Mouse (Mus musculus) stomach, embryonic 15.5 days (tissue): ENCODE results near the gene Fbln1. TPM values are rescaled to one million over a fixed set of nuclear protein-coding genes. Genes with fewer than 3 reads are reported as not detected.

Experiments used
- ATAC-seq: fragments of 200-750 bp; cut with Nextera tagmentation; 2 replicates; pipeline ENCODE4 v1.8.0; 2017; ENCODE audit warnings: low read depth, moderate number of reproducible peaks, moderate TSS enrichment; ENCODE audit not compliant: insufficient read depth, low FRiP score
- H3K27ac ChIP-seq: fragments of 300-500 bp; sonication (generic); 2 replicates; pipeline ENCODE4 v1.5.1; 2015; ENCODE audit warnings: mild to moderate bottlenecking, inconsistent platforms
- H3K27me3 ChIP-seq: fragments of 300-500 bp; sonication (generic); replicated peaks from 2 replicates; pipeline ENCODE4 v1.6.1; 2015; ENCODE audit warnings: inconsistent platforms
- H3K36me3 ChIP-seq: fragments of 300-500 bp; sonication (generic); 2 replicates; pipeline ENCODE4 v1.6.1; 2015; ENCODE audit warnings: inconsistent platforms
- H3K4me1 ChIP-seq: fragments of 300-500 bp; sonication (generic); 2 replicates; pipeline ENCODE4 v1.6.1; 2015; ENCODE audit warnings: inconsistent platforms
- H3K4me2 ChIP-seq: fragments of 300-500 bp; sonication (generic); 2 replicates; pipeline ENCODE4 v1.6.1; 2015; ENCODE audit warnings: mild to moderate bottlenecking, inconsistent platforms
- H3K4me3 ChIP-seq: fragments of 300-500 bp; sonication (generic); replicated peaks from 2 replicates; pipeline ENCODE4 v1.5.1; 2015; ENCODE audit warnings: inconsistent platforms
- H3K9ac ChIP-seq: fragments of 300-500 bp; sonication (generic); 2 replicates; pipeline ENCODE4 v1.6.1; 2015; ENCODE audit warnings: inconsistent platforms
- H3K9me3 ChIP-seq: fragments of 300-500 bp; sonication (generic); 2 replicates; pipeline ENCODE4 v1.6.1; 2016; ENCODE audit warnings: inconsistent platforms
- WGBS: fragments of 180-500 bp; shearing (Covaris S2); methylation state at CpG from one replicate; pipeline ENCODE4 v1.1.7; 2015; 5-methylcytosine and 5-hydroxymethylcytosine counted together
- polyA plus RNA-seq: library from polyadenylated mRNA; unstranded; fragments of >200 nt; fragmentation: Nextera tagmentation; extraction: Ambion mirVana; gene quantifications from 2 replicates; pipeline ENCODE4 v1.2.1, GENCODE M21; 2015

The Fbln1 gene
- polyA plus RNA-seq, 1 experiment from 2014 or later = 235 TPM

DNA sequence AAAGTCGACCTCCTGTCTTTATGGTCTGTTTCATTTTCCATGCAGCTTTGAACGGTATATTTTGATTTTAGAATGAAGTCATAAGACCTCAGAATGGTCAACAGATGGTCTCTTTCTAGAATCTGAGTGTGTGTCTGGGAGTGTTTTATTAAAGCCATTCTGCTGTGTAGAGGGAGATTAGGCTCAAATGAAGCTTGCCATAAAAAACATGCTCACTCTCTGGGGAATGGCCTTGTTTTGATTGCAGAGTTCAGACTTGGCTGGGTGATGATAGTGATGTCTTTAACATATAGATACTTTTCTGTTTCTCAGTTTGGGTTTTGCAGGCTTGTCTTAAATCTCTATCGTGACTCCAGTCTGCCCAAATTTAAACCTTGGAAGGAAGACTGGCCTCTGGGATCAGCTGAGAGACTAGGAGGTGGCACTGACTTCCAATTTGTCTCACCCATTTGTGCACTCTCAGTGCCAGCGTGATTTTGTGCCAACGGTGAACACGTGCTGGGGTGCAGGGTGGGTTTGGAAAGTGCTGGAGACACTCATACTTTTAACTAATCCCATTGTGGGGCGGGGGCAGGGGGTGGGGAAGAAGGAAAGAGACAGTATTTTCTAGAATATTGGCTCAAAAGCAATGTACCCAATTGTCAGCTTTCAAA lies 26.1 kb upstream of the Fbln1 start:
- no peak; the same call in 1 of the 2 replicates for ATAC-seq

DNA sequence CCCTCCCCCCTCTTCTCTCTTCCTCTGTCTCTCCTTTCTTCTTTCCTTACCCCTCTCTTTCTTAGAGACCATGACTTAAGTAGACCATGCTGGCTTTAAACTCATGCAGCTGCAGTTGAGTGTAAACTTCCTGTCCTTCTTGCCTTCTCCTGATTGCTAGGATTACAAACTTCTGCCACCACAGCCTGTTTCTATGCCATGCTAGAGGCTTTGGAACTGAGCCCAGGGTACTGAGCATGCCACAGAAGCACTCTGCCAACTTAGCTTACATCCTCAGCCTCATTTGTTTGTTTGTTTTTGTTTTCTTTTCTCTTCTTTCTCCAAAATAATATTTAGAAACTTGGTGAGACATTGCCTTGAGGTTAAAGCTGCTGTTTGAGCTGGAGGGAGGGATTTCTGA lies 25.4 kb upstream of the Fbln1 start:
- no peak overlapping the region for H3K9ac ChIP-seq
- H3K4me1 ChIP-seq = peaks cover 8% of the 10 kb centered on the region; the same call in 1 of the 2 replicates
- no peak overlapping the region for H3K4me2 ChIP-seq
- H3K36me3 ChIP-seq = no peaks in the 10 kb centered on the region
- H3K9me3 ChIP-seq = no peaks in the 10 kb centered on the region
- H3K4me3 ChIP-seq = no peak overlapping the region
- H3K27me3 ChIP-seq = no peaks in the 10 kb centered on the region
- peak overlapping the region; percentile 75 for H3K27ac ChIP-seq
- no peak for ATAC-seq

More for the DNA sequence above, 26.1 kb upstream of the Fbln1 start:
- peak overlapping the region; percentile 75 for H3K27ac ChIP-seq
- H3K4me1 ChIP-seq = peaks cover 8% of the 10 kb centered on the region; the same call in 1 of the 2 replicates
- H3K4me2 ChIP-seq = no peak overlapping the region
- H3K9ac ChIP-seq = no peak overlapping the region
- no peaks in the 10 kb centered on the region for H3K9me3 ChIP-seq
- H3K4me3 ChIP-seq = no peak overlapping the region
- WGBS = 52% methylated on average over 7 of the region's 7 CpGs
- no peaks in the 10 kb centered on the region for H3K36me3 ChIP-seq
- no peaks in the 10 kb centered on the region for H3K27me3 ChIP-seq

GRCm38 (mm10) chr15:85182063-85182462 lies 23.7 kb upstream of the Fbln1 start:
- Histone ChIP-seq H3K27me3 (no peaks in the 10 kb centered on the region), H3K9ac (no peak overlapping the region), H3K4me3 (no peak overlapping the region), H3K27ac (no peak overlapping the region), H3K36me3 (no peaks in the 10 kb centered on the region), H3K4me2 (no peak overlapping the region), H3K9me3 (no peaks in the 10 kb centered on the region), H3K4me1 (peaks cover 8% of the 10 kb centered on the region; the same call in 1 of the 2 replicates)
- ATAC-seq = no peak
- 84% methylated on average over 4 of the region's 4 CpGs for WGBS

DNA sequence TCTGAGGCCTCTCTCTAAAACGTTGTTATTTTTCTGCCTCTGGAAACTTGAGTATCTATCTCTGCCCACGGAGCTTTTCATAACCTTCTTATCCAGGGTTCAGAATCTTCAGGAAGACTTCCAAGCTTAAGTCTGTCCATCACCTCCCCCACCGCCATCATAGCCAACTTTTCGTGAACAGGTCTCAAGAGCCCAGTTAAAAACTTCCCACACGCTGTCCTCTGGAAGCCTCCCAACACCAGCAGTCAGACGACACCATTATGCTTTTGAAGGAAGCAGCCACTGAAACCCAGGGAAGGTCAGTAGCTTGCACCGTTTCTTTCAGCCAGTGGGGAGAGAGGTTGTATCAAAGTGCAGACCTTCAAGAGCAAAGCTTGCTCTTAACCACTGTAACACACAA lies 18.8 kb upstream of the Fbln1 start:
- Histone ChIP-seq H3K36me3 (no peaks in the 10 kb centered on the region), H3K4me1 (no peaks in the 10 kb centered on the region), H3K27ac (no peak overlapping the region), H3K27me3 (no peaks in the 10 kb centered on the region), H3K9ac (no peak overlapping the region), H3K9me3 (no peaks in the 10 kb centered on the region), H3K4me2 (no peak overlapping the region), H3K4me3 (no peak overlapping the region)
- WGBS = 59% methylated on average over 7 of the region's 7 CpGs
- ATAC-seq = no peak

- WGBS = 57% methylated on average over 8 of the region's 8 CpGs
- no peaks in the 10 kb centered on the region for H3K4me1 ChIP-seq
- no peak for ATAC-seq
- H3K4me3 ChIP-seq = no peak overlapping the region
- no peak overlapping the region for H3K27ac ChIP-seq
- H3K9me3 ChIP-seq = no peaks in the 10 kb centered on the region
- no peak overlapping the region for H3K9ac ChIP-seq
- H3K36me3 ChIP-seq = no peaks in the 10 kb centered on the region
- no peak overlapping the region for H3K4me2 ChIP-seq
- no peaks in the 10 kb centered on the region for H3K27me3 ChIP-seq
Observed at GRCm38 (mm10) chr15:85188167-85188778, 17.5 kb upstream of the Fbln1 start.

DNA sequence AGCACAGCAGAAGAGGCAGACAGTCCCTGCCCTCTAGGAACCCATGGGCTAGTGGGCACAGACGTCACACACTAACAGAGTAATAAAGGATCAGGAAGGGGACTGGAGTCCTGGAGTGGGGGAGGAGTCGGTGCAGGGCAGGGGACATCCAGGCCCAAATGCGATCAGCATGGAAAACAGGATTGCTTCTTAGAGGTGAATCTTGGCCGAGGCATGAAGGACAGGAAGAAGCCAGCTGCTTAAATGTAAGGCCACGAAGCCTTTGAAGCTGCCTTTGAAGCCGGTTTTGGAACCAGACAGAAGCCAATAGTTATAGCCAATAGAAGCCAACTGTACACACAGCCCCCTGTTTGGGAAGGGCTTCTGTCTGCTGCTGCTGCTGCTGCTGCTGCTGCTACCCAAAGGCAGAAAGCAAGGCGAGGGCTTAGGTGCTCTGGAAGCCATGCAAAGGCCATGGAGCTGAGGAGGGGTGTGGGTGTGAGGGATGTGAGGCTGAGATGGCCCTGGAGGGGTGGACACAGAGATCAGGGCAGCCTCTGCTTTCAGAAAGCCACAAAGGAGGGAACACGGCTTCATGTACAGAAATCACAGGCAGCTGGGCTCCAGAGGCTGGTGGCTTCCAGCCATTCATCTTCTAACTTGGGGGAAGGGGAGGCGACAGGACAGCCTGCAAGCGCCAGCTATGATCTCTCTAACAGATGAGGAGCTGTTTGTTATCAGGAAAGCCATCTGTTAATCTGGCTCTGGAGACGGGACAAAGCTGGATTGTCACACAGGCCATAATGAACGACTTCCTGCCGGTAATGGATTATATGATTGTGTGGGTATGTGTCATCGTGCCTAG lies 5.1 kb upstream of the Fbln1 start:
- 28% methylated on average over 14 of the region's 14 CpGs for WGBS
- Histone ChIP-seq H3K36me3 (no peaks in the 10 kb centered on the region), H3K4me3 (no peak overlapping the region), H3K9me3 (no peaks in the 10 kb centered on the region), H3K27me3 (no peaks in the 10 kb centered on the region), H3K4me2 (no peak overlapping the region), H3K9ac (no peak overlapping the region), H3K27ac (peak overlapping the region; percentile 89), H3K4me1 (peaks cover 23% of the 10 kb centered on the region)
- peak; percentile 28; the same call in 1 of the 2 replicates for ATAC-seq

DNA sequence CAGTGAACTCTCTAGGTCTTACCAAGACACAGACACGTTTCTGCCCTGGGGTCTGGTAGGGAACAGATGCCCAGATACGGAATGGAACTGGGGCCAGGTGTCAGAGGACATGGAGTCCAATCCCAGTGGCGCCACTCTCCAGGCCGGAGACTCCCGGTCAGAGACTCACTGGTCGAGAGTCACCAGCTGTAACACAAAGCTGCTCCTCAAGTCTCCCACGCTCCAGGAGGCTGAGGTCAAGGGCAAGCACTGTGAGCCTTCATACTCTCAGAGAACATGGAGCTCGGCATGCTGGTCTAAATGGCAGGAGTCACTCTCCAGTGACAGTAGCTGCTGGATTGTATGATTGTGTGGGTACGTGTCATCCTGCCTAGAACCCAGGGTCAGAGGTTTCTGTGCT lies 3.5 kb upstream of the Fbln1 start:
- Histone ChIP-seq H3K27me3 (no peaks in the 10 kb centered on the region), H3K4me1 (peaks cover 26% of the 10 kb centered on the region), H3K36me3 (no peaks in the 10 kb centered on the region), H3K4me2 (no peak overlapping the region), H3K27ac (peak overlapping the region; percentile 26; the same call in 1 of the 2 replicates), H3K4me3 (no peak overlapping the region), H3K9me3 (no peaks in the 10 kb centered on the region), H3K9ac (no peak overlapping the region)
- 60% methylated on average over 9 of the region's 9 CpGs for WGBS
- no peak for ATAC-seq

DNA sequence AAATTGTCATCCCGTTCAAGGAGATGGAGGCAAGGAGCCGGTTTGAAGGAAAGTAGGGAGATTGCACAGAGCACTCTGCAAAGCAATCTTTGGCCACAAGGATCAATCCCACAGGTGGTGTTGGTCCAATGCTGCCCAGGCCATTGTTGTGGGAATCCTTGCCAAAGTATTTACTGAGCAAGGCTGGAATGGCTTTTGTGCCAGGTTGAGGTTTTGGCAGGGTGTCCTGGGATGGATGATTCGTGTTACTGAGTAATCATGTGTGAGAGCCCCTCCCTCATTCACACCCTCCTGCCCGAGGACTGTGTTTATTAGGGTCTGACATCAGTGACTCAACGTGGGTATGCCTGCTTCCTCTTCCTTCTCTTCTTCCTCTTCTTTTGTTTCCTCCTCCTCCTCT lies 3.0 kb upstream of the Fbln1 start:
- no peak overlapping the region for H3K27ac ChIP-seq
- 55% methylated on average over 5 of the region's 5 CpGs for WGBS
- H3K36me3 ChIP-seq = no peaks in the 10 kb centered on the region
- H3K4me2 ChIP-seq = no peak overlapping the region
- no peak overlapping the region for H3K9ac ChIP-seq
- peaks cover 31% of the 10 kb centered on the region for H3K4me1 ChIP-seq
- no peaks in the 10 kb centered on the region for H3K27me3 ChIP-seq
- H3K9me3 ChIP-seq = no peaks in the 10 kb centered on the region
- no peak overlapping the region for H3K4me3 ChIP-seq
- no peak for ATAC-seq

GRCm38 (mm10) chr15:85204383-85204782 lies 1.4 kb upstream of the Fbln1 start:
- 59% methylated on average over 8 of the region's 8 CpGs for WGBS
- no peak overlapping the region for H3K4me3 ChIP-seq
- H3K9ac ChIP-seq = no peak overlapping the region
- H3K36me3 ChIP-seq = 0 out of 2 replicates have a peak, but pooled peaks cover under 1% of the 10 kb centered on the region
- no peak overlapping the region for H3K27ac ChIP-seq
- H3K4me2 ChIP-seq = no peak overlapping the region
- H3K9me3 ChIP-seq = no peaks in the 10 kb centered on the region
- no peak for ATAC-seq
- no peaks in the 10 kb centered on the region for H3K27me3 ChIP-seq
- peaks cover 38% of the 10 kb centered on the region for H3K4me1 ChIP-seq

GRCm38 (mm10) chr15:85206703-85207075 lies 940 bp downstream of the Fbln1 start:
- 15% methylated on average over 3 of the region's 3 CpGs for WGBS
- no peak for ATAC-seq
- no peaks in the 10 kb centered on the region for H3K27me3 ChIP-seq
- H3K4me3 ChIP-seq = peak overlapping the region; percentile 67
- peak overlapping the region; percentile 90 for H3K4me2 ChIP-seq
- H3K4me1 ChIP-seq = peaks cover 37% of the 10 kb centered on the region
- no peaks in the 10 kb centered on the region for H3K9me3 ChIP-seq
- peak overlapping the region; percentile 91 for H3K27ac ChIP-seq
- H3K9ac ChIP-seq = peak overlapping the region; percentile 79; the same call in 1 of the 2 replicates
- 0 out of 2 replicates have a peak, but pooled peaks cover 6% of the 10 kb centered on the region for H3K36me3 ChIP-seq

DNA sequence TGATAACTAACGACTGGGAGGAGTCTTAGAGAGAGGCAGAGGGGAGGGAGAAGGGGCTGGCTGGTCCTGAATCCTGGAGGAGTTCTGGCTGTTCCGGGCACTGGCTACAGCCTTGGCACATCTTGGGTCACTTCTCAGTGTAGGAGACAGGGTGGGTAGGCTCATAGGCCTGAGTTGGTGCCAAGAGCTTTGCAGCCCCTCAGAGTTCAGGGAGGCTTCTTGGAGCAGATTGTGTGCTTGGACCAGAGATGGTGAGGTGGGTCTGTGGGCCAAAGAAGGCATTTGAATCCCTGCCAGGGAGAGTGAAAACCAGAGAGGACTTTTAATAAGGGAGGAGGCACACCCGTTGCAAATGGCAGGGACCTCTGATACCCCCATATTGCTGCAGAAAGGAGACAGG lies 1.3 kb downstream of the Fbln1 start:
- WGBS = 10% methylated on average over 3 of the region's 3 CpGs
- no peak for ATAC-seq
- 0 out of 2 replicates have a peak, but pooled peaks cover 8% of the 10 kb centered on the region for H3K36me3 ChIP-seq
- peak overlapping the region; percentile 90 for H3K4me2 ChIP-seq
- H3K27me3 ChIP-seq = no peaks in the 10 kb centered on the region
- H3K9me3 ChIP-seq = no peaks in the 10 kb centered on the region
- peak overlapping the region; percentile 67 for H3K4me3 ChIP-seq
- H3K27ac ChIP-seq = peak overlapping the region; percentile 91
- no peak overlapping the region for H3K9ac ChIP-seq
- peaks cover 37% of the 10 kb centered on the region for H3K4me1 ChIP-seq

- no peak for ATAC-seq
- Histone ChIP-seq H3K4me1 (peaks cover 37% of the 10 kb centered on the region), H3K4me2 (peak overlapping the region; percentile 90), H3K9ac (peak overlapping the region; percentile 24; the same call in 1 of the 2 replicates), H3K27me3 (no peaks in the 10 kb centered on the region), H3K27ac (peak overlapping the region; percentile 91), H3K36me3 (0 out of 2 replicates have a peak, but pooled peaks cover 11% of the 10 kb centered on the region), H3K4me3 (peak overlapping the region; percentile 67), H3K9me3 (no peaks in the 10 kb centered on the region)
- whole genome bisulfite sequencing = 6% methylated on average over 2 of the region's 2 CpGs
Observed at GRCm38 (mm10) chr15:85207763-85208162, 2.0 kb downstream of the Fbln1 start.
